Mouse (Mus musculus) kidney, adult 2 months (tissue): ENCODE data around the gene Edn2.

Source experiments
- CTCF ChIP-seq: fragments of 200-500 bp; conservative IDR thresholded peaks from 2 replicates; pipeline ENCODE4 v1.5.1; 2011; ENCODE audit warnings: low read depth, mild to moderate bottlenecking, control low read depth, low read length, moderate library complexity, mixed read lengths; ENCODE audit not compliant: insufficient read depth, insufficient read length
- POLR2A ChIP-seq: fragments of 200-500 bp; IDR thresholded peaks from one replicate; pipeline ENCODE4 v1.6.1; 2011; ENCODE audit warnings: low read depth, low read length, control low read depth

DNA sequence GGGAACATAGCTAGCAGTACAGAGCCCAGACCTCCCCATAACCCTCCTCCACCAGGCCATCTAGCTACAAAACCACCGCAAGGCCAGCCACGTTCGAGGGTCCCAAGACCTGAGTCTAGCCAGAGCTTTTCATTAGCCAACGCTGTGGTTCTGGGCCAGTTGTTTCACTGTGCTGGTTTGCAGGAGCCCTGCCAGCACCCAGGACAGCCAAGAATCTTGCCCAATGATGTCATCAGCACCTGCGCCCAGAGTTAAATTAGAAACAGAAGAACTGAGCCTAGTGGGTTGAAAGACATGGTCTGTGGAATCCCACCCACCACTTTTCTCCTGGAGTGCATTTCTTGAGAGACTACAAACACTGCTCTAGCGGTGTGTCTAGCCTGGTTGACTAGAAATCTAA, 35.0 kb upstream of the Edn2 start:
- TF ChIP-seq POLR2A (no peak), CTCF (no peak)
